7 mouse cellular contexts compared by ENCODE assay signal in the genomic region with DNA sequence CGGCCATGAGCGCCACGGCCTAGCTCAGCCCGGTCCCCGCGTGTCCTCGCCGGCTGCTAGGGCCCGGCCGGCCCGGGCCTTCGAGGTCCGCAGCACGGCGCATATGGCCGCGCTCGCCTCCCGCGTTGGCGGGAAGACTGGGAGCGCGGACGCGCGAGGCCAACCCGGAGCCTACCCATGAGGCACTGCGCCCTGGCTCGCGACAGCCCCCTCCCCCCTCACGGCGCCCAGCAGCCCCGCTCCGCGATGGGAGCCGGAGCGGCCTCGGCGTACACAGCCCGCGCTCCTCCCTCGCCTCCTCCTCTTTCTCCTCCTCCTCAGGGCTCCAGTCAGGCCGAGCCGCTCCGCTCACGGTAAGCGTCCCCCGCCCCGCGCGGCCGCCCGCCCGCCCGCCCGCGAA. TPM values are rescaled to one million over a fixed set of nuclear protein-coding genes. Genes with fewer than 3 reads are reported as not detected.
A peak's percentile ranks its signal among the peaks of the same experiment; 100 is the strongest.
DNase-seq lines count a peak whose midpoint lies in the region; ATAC-seq lines count a peak whose summit lies in the region.

Gene Zfp280d (plus strand): TSS at position 184 of the 400 bp plus-strand sequence.

- peak within 1 kb of the TSS; percentile 70 for H3K4me3 ChIP-seq in intestine, embryonic 16.5 days (ENCODE audit: low read length)
- H3K4me3 ChIP-seq in midbrain, embryonic 11.5 days (ENCODE audit: low read depth, low read length), result peak within 1 kb of the TSS; percentile 77

- H3K27me3 ChIP-seq in intestine, embryonic 16.5 days (replicated peaks; ENCODE audit: control insufficient read depth, insufficient read depth, low read length), result no peaks in the 10 kb centered on the region
- H3K27me3 ChIP-seq in midbrain, embryonic 11.5 days (ENCODE audit: control insufficient read depth, insufficient read depth, low read length), result no peaks in the 10 kb centered on the region

- H3K4me2 ChIP-seq in intestine, embryonic 16.5 days (ENCODE audit: low read depth, low read length), result peak within 1 kb of the TSS; percentile 56
- H3K4me2 ChIP-seq in midbrain, embryonic 11.5 days, result peak within 1 kb of the TSS; percentile 75

- H3K9me3 ChIP-seq in intestine, embryonic 16.5 days (ENCODE audit: control insufficient read depth, low read length), result peaks cover 4% of the 10 kb centered on the region; the same call in 1 of the 2 replicates
- peaks cover 3% of the 10 kb centered on the region; the same call in 1 of the 2 replicates for H3K9me3 ChIP-seq in midbrain, embryonic 11.5 days (ENCODE audit: control insufficient read depth, low read length)

- no peaks in the 10 kb centered on the region for H3K36me3 ChIP-seq in intestine, embryonic 16.5 days (ENCODE audit: control insufficient read depth, insufficient read depth, low read length)
- no peaks in the 10 kb centered on the region for H3K36me3 ChIP-seq in midbrain, embryonic 11.5 days (ENCODE audit: control insufficient read depth, insufficient read depth, low read length)

- ATAC-seq in intestine, embryonic 16.5 days, result peak; percentile 99
- ATAC-seq in midbrain, embryonic 11.5 days (ENCODE audit: low FRiP score), result peak; percentile 99

- intact Hi-C loops in left cerebral cortex, postnatal 36 days (cut with DNase I), result loop anchor here (2.0 to 10.0 kb wide), 4 partner anchors 77 to 164 kb away; partner anchors contain the start of gene Tcf12

- DNase-seq in adrenal gland, adult 2 months, result peak; percentile 97
- peak; percentile 83 for DNase-seq in embryo, embryonic 11.5 days (ENCODE audit: low read depth, low spot score)
- peak; percentile 84 to 90 for DNase-seq in gastrocnemius, postnatal 4 days (ENCODE audit: low spot score in 2 of 2)
- peak; percentile 88 to 92 for DNase-seq in left cerebral cortex, postnatal 36 days (ENCODE audit: low spot score in 2 of 2)
- peak; percentile 98 for DNase-seq in midbrain, embryonic 11.5 days (ENCODE audit: low spot score, missing footprints)
- peak; percentile 88 for DNase-seq in skeletal muscle tissue, adult 2 months (ENCODE audit: low read depth, low spot score)

- H3K27ac ChIP-seq in intestine, embryonic 16.5 days (ENCODE audit: low read length), result peak within 1 kb of the TSS; percentile 96
- H3K27ac ChIP-seq in midbrain, embryonic 11.5 days (ENCODE audit: low read depth, low read length), result peak within 1 kb of the TSS; percentile 97

- under 1% methylated on average over 33 of the region's 57 CpGs for WGBS in intestine, embryonic 16.5 days
- 2% methylated on average over 30 of the region's 57 CpGs for WGBS in midbrain, embryonic 11.5 days

- H3K9ac ChIP-seq in intestine, embryonic 16.5 days (ENCODE audit: low read depth, low read length), result peak within 1 kb of the TSS; percentile 93
- H3K9ac ChIP-seq in midbrain, embryonic 11.5 days (ENCODE audit: low read length), result peak within 1 kb of the TSS; percentile 97

- H3K4me1 ChIP-seq in intestine, embryonic 16.5 days (ENCODE audit: control insufficient read depth, insufficient read depth, low read length), result peaks cover 7% of the 10 kb centered on the region; the same call in 1 of the 2 replicates
- H3K4me1 ChIP-seq in midbrain, embryonic 11.5 days (ENCODE audit: control insufficient read depth, insufficient read depth, low read length), result peaks cover 8% of the 10 kb centered on the region

RNA-seq across cellular contexts. Expression of gene Zfp280d, which starts in this region (rescaled TPM):
- total RNA-seq in adrenal gland, adult 2 months (2021), result 10 to 100 TPM; 29.4 to 33.1 TPM
- 3.1 and 4.2 TPM in 2 replicates for polyA plus RNA-seq in adrenal gland, adult 2 months (2012; rRNA removed)
- 10 to 100 TPM; 40.9 to 45.7 TPM for total RNA-seq in gastrocnemius, postnatal 4 days (2021)
- polyA plus RNA-seq in intestine, embryonic 16.5 days (2015; fragmentation: Nextera tagmentation; extraction: Ambion mirVana), result 17.9 and 20.7 TPM in 2 replicates
- 10 to 100 TPM; 40.5 to 67.5 TPM for total RNA-seq in left cerebral cortex, postnatal 36 days (2021)
- 54.8 and 62.8 TPM in 2 replicates for polyA plus RNA-seq in midbrain, embryonic 11.5 days (2014; fragmentation: Nextera tagmentation; extraction: Ambion mirVana)

Comparison
In these comparisons a context has a peak if more than half of its experiments do, and no peak if none do; other contexts are left out.
1. Peak in every context shown above with its lines: DNase-seq, ATAC-seq, H3K4me3 ChIP-seq and H3K27ac ChIP-seq.